Comparison of ENCODE assay signal across 9 mouse cellular contexts in genomic region chr3:152667356-152668211, GRCm38 (mm10). TPM values are rescaled to one million over a fixed set of nuclear protein-coding genes. Genes with fewer than 3 reads are reported as not detected.
DNase-seq lines count a peak whose midpoint lies in the region; ATAC-seq lines count a peak whose summit lies in the region.
"Had no signal": no experiment of that assay in that cellular context is flagged by ENCODE, and none has a peak within 500 bp of the region (broad histone marks: within the 10 kb centered on the region; RNA-seq: fewer than 3 reads in every experiment).

No protein-coding gene starts in this region.

- no peak overlapping the region for H3K27ac ChIP-seq in embryonic facial prominence, embryonic 15.5 days (replicated peaks)
- no peak overlapping the region for H3K27ac ChIP-seq in hindbrain, embryonic 13.5 days
- no peak overlapping the region for H3K27ac ChIP-seq in midbrain, embryonic 14.5 days (replicated peaks; ENCODE audit: low read depth, low read length)

- H3K4me3 ChIP-seq in embryonic facial prominence, embryonic 15.5 days (replicated peaks) = peak overlapping the region; percentile 51
- peak overlapping the region; percentile 58 for H3K4me3 ChIP-seq in hindbrain, embryonic 13.5 days
- H3K4me3 ChIP-seq in midbrain, embryonic 14.5 days (replicated peaks; ENCODE audit: low read depth, low read length) = peak overlapping the region; percentile 51

- H3K9me3 ChIP-seq in embryonic facial prominence, embryonic 15.5 days (replicated peaks) = no peaks in the 10 kb centered on the region
- H3K9me3 ChIP-seq in hindbrain, embryonic 13.5 days = no peaks in the 10 kb centered on the region
- no peaks in the 10 kb centered on the region for H3K9me3 ChIP-seq in midbrain, embryonic 14.5 days (ENCODE audit: control insufficient read depth, low read length)

- peak overlapping the region; percentile 9; the same call in 1 of the 2 replicates for H3K9ac ChIP-seq in embryonic facial prominence, embryonic 15.5 days
- peak overlapping the region; percentile 78 for H3K9ac ChIP-seq in hindbrain, embryonic 13.5 days
- H3K9ac ChIP-seq in midbrain, embryonic 14.5 days (replicated peaks; ENCODE audit: low read length) = peak overlapping the region; percentile 64

- peak overlapping the region; percentile 92 for H3K4me2 ChIP-seq in embryonic facial prominence, embryonic 15.5 days (replicated peaks)
- H3K4me2 ChIP-seq in hindbrain, embryonic 13.5 days = peak overlapping the region; percentile 98
- H3K4me2 ChIP-seq in midbrain, embryonic 14.5 days (ENCODE audit: low read length) = peak overlapping the region; percentile 98

- under 1% methylated on average over 80 of the region's 82 CpGs for WGBS in embryonic facial prominence, embryonic 15.5 days
- WGBS in hindbrain, embryonic 13.5 days = under 1% methylated on average over 64 of the region's 82 CpGs
- under 1% methylated on average over 77 of the region's 82 CpGs for WGBS in midbrain, embryonic 14.5 days

- DNase-seq in cerebellum, adult 9-10 months = no peak
- peak; percentile 70 for DNase-seq in NIH3T3 (ENCODE audit: low read depth)
- peak; percentile 70 to 81 for DNase-seq in left cerebral cortex, postnatal 25 days (ENCODE audit: low spot score in 2 of 2)
- DNase-seq in midbrain, embryonic 14.5 days = peak; percentile 82
- DNase-seq in urinary bladder, postnatal 36 days (ENCODE audit: low spot score in 2 of 2) = peak; percentile 4 to 7

- H3K36me3 ChIP-seq in embryonic facial prominence, embryonic 15.5 days = no peaks in the 10 kb centered on the region
- no peaks in the 10 kb centered on the region for H3K36me3 ChIP-seq in hindbrain, embryonic 13.5 days
- H3K36me3 ChIP-seq in midbrain, embryonic 14.5 days (ENCODE audit: control insufficient read depth, insufficient read depth, low read length) = no peaks in the 10 kb centered on the region

- H3K27me3 ChIP-seq in embryonic facial prominence, embryonic 15.5 days = peaks cover 37% of the 10 kb centered on the region
- peaks cover 45% of the 10 kb centered on the region for H3K27me3 ChIP-seq in hindbrain, embryonic 13.5 days
- H3K27me3 ChIP-seq in midbrain, embryonic 14.5 days (ENCODE audit: control insufficient read depth, insufficient read depth, low read length) = peaks cover 22% of the 10 kb centered on the region; the same call in 1 of the 2 replicates

- intact Hi-C loops in left cerebral cortex, postnatal 25 days (cut with DNase I) = loop anchor here (5.0 kb wide), 2 partner anchors 190 to 270 kb away; partner anchors contain the start of gene Zzz3

- H3K4me1 ChIP-seq in embryonic facial prominence, embryonic 15.5 days = peaks cover 10% of the 10 kb centered on the region
- H3K4me1 ChIP-seq in hindbrain, embryonic 13.5 days (replicated peaks) = peaks cover 10% of the 10 kb centered on the region
- no peaks in the 10 kb centered on the region for H3K4me1 ChIP-seq in midbrain, embryonic 14.5 days (ENCODE audit: control insufficient read depth, insufficient read depth, low read length)

- peak; percentile 22; the same call in 1 of the 2 replicates for ATAC-seq in cerebellum, adult (ENCODE audit: insufficient number of reproducible peaks, low FRiP score, low TSS enrichment)
- peak; percentile 67; the same call in 1 of the 2 replicates for ATAC-seq in embryonic facial prominence, embryonic 15.5 days (ENCODE audit: insufficient number of reproducible peaks, low FRiP score, low TSS enrichment, low read depth)
- ATAC-seq in hindbrain, embryonic 13.5 days (ENCODE audit: low FRiP score) = peak; percentile 85
- peak; percentile 81 for ATAC-seq in midbrain, embryonic 14.5 days (ENCODE audit: low FRiP score, low TSS enrichment)

RNA-seq across cellular contexts. Expression of gene Ak5, which starts 0.6 kb away (rescaled TPM):
- 1.3 TPM in 2 replicates for polyA plus RNA-seq in embryonic facial prominence, embryonic 15.5 days (2015; fragmentation: Nextera tagmentation; extraction: Ambion mirVana)
- polyA plus RNA-seq in hindbrain, embryonic 13.5 days (2015; fragmentation: Nextera tagmentation; extraction: Ambion mirVana) = 5.6 and 7.0 TPM in 2 replicates
- 100 to 1,000 TPM; 137 to 159 TPM for total RNA-seq in left cerebral cortex, postnatal 25 days (2021)
- polyA plus RNA-seq in midbrain, embryonic 14.5 days (2014; fragmentation: Nextera tagmentation; extraction: Ambion mirVana) = 7.8 and 9.2 TPM in 2 replicates
- total RNA-seq: hematopoietic stem cell, adult 5-6 weeks had no signal

RNA-seq across cellular contexts. Expression of gene Pigk, which starts 46.3 kb away (rescaled TPM):
- 41.9 and 51.9 TPM in 2 replicates for polyA plus RNA-seq in embryonic facial prominence, embryonic 15.5 days (2015; fragmentation: Nextera tagmentation; extraction: Ambion mirVana)
- polyA plus RNA-seq in hindbrain, embryonic 13.5 days (2015; fragmentation: Nextera tagmentation; extraction: Ambion mirVana) = 47.9 and 51.0 TPM in 2 replicates
- total RNA-seq in left cerebral cortex, postnatal 25 days (2021) = 10 to 100 TPM; 47.4 to 48.1 TPM
- 50.6 and 70.9 TPM in 2 replicates for polyA plus RNA-seq in midbrain, embryonic 14.5 days (2014; fragmentation: Nextera tagmentation; extraction: Ambion mirVana)

Comparison
In these comparisons a context has a peak if more than half of its experiments do, and no peak if none do; other contexts are left out.
1. ATAC-seq: peak in every context shown above with its lines; median percentile 85 in hindbrain, embryonic 13.5 days; 81 in midbrain, embryonic 14.5 days; 67 in embryonic facial prominence, embryonic 15.5 days; 22 in cerebellum, adult.
2. H3K9ac ChIP-seq: peak in every context shown above with its lines; median percentile 78 in hindbrain, embryonic 13.5 days; 64 in midbrain, embryonic 14.5 days; 9 in embryonic facial prominence, embryonic 15.5 days.